Mouse (Mus musculus) G1E (cell line): Measurements from ENCODE around the gene Tmem136.

Experiments
- CTCF ChIP-seq: IDR thresholded peaks from 2 replicates; pipeline ENCODE4 v1.5.1; 2012; ENCODE audit warnings: low read depth, low read length, inconsistent platforms, mixed read lengths
- GATA2 ChIP-seq: IDR thresholded peaks from 2 replicates; pipeline ENCODE4 v1.6.1; 2012; ENCODE audit warnings: low read depth, low read length, inconsistent platforms, borderline replicate concordance

DNA sequence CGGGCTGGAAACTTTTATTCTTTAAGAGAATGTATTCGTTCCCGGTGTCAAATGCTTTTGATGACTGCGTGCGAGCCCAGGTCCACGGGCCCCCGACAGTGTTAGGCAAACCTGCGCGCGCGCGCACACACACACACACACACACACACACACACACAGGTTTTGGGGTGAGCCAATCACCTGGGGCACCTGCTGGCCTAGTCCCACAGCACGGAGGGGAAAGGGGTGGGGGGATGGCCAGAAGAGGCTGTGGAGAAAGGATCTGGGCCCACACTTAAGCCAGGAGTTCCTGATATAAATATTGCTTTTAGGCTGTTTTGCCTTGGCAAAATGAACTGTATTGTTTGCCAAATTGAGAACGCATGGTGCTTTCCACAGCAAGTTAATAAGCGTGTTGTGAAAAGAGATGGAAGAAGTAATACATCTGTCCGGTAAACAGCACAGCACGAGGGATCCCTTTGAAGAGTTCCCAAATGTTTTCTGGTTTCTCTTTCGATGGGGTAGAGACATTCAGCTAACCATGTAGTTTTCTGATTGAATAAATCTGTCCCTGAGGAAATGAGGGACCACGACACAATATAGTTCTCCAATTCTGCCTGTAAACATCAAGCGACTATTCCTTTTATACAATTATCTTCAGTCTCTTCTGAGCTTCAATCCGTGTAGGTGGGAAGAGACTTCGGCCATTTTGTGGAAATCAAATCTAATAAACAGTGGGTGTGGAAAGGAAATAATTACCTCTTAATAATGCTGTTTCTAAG lies 9.8 kb downstream of the Tmem136 start:
- TF ChIP-seq CTCF (no peak), GATA2 (no peak)
